Mouse (Mus musculus): ENCODE results near the gene Ttc28.

GRCm38 (mm10) chr5:111256181-111256580 lies 376.6 kb downstream of the Ttc28 start:
- TF ChIP-seq POLR2A (IDR thresholded peaks at IDR 0.05; ENCODE audit: borderline replicate concordance, extremely low read depth, low read depth, low read length) (no peak), CTCF (IDR thresholded peaks at IDR 0.05; ENCODE audit: insufficient read depth, low read length) (no peak)
